Mouse (Mus musculus) hindbrain, embryonic 15.5 days (tissue): ENCODE measurements around the gene Txndc5. TPM values are rescaled to one million over a fixed set of nuclear protein-coding genes. Genes with fewer than 3 reads are reported as not detected.

Experiments
- ATAC-seq: fragments of 200-750 bp; cut with Nextera tagmentation; 2 replicates; pipeline ENCODE4 v1.8.0; 2017; ENCODE audit warnings: low read depth, moderate number of reproducible peaks, moderate TSS enrichment; ENCODE audit not compliant: low FRiP score
- H3K27ac ChIP-seq: fragments of 300-500 bp; sonication (generic); replicated peaks from 2 replicates; pipeline ENCODE4 v1.5.1; 2015; ENCODE audit warnings: mild to moderate bottlenecking, inconsistent platforms
- H3K27me3 ChIP-seq: fragments of 300-500 bp; sonication (generic); 2 replicates; pipeline ENCODE4 v1.6.1; 2015; ENCODE audit warnings: control low read depth, inconsistent platforms
- H3K36me3 ChIP-seq: fragments of 300-500 bp; sonication (generic); 2 replicates; pipeline ENCODE4 v1.6.1; 2015; ENCODE audit warnings: control low read depth, inconsistent platforms
- H3K4me1 ChIP-seq: fragments of 300-500 bp; sonication (generic); replicated peaks from 2 replicates; pipeline ENCODE4 v1.6.1; 2015; ENCODE audit warnings: control low read depth, inconsistent platforms
- H3K4me2 ChIP-seq: fragments of 300-500 bp; sonication (generic); 2 replicates; pipeline ENCODE4 v1.6.1; 2015; ENCODE audit warnings: moderate library complexity, mild to moderate bottlenecking, inconsistent platforms
- H3K4me3 ChIP-seq: fragments of 300-500 bp; sonication (generic); 2 replicates; pipeline ENCODE4 v1.5.1; 2015; ENCODE audit warnings: mild to moderate bottlenecking, inconsistent platforms
- H3K9ac ChIP-seq: fragments of 300-500 bp; sonication (generic); 2 replicates; pipeline ENCODE4 v1.6.1; 2015; ENCODE audit warnings: inconsistent platforms
- H3K9me3 ChIP-seq: fragments of 300-500 bp; sonication (generic); 2 replicates; pipeline ENCODE4 v1.6.1; 2016; ENCODE audit warnings: control low read depth, inconsistent platforms
- WGBS: fragments of 180-500 bp; shearing (Covaris S2); methylation state at CpG from one replicate; pipeline ENCODE4 v1.1.7; 2015; 5-methylcytosine and 5-hydroxymethylcytosine counted together
- polyA plus RNA-seq: library from polyadenylated mRNA; unstranded; fragments of >200 nt; fragmentation: Nextera tagmentation; extraction: Ambion mirVana; gene quantifications from 2 replicates; pipeline ENCODE4 v1.2.1, GENCODE M21; 2015

Txndc5 gene
- polyA plus RNA-seq, 1 experiment from 2014 or later: 92.6 TPM

- Histone ChIP-seq H3K9ac (no peak overlapping the region), H3K27ac (no peak overlapping the region), H3K4me3 (no peak overlapping the region), H3K4me1 (no peaks in the 10 kb centered on the region), H3K36me3 (peaks cover 41% of the 10 kb centered on the region), H3K27me3 (no peaks in the 10 kb centered on the region), H3K4me2 (no peak overlapping the region), H3K9me3 (no peaks in the 10 kb centered on the region)
- 95% methylated on average over 12 of the region's 12 CpGs for WGBS
- ATAC-seq: no peak
Measured at GRCm38 (mm10) chr13:38501314-38501713, 27.3 kb downstream of the Txndc5 start.

- ATAC-seq: no peak
- 76% methylated on average over 3 of the region's 3 CpGs for WGBS
- Histone ChIP-seq H3K36me3 (peaks cover 13% of the 10 kb centered on the region), H3K9me3 (no peaks in the 10 kb centered on the region), H3K4me1 (no peaks in the 10 kb centered on the region), H3K27me3 (no peaks in the 10 kb centered on the region), H3K9ac (no peak overlapping the region), H3K4me3 (no peak overlapping the region), H3K27ac (no peak overlapping the region), H3K4me2 (no peak overlapping the region)
Measured at GRCm38 (mm10) chr13:38496715-38497114, 31.9 kb downstream of the Txndc5 start.

- ATAC-seq: no peak
- H3K9ac ChIP-seq: no peak overlapping the region
- no peaks in the 10 kb centered on the region for H3K36me3 ChIP-seq
- H3K4me2 ChIP-seq: no peak overlapping the region
- no peaks in the 10 kb centered on the region for H3K4me1 ChIP-seq
- 90% methylated on average over 6 of the region's 6 CpGs for WGBS
- no peaks in the 10 kb centered on the region for H3K27me3 ChIP-seq
- no peak overlapping the region for H3K4me3 ChIP-seq
- H3K9me3 ChIP-seq: no peaks in the 10 kb centered on the region
- no peak overlapping the region for H3K27ac ChIP-seq
Measured at GRCm38 (mm10) chr13:38486767-38487166, 41.9 kb downstream of the Txndc5 start.

GRCm38 (mm10) chr13:38484701-38485100, 43.9 kb downstream of the Txndc5 start:
- Histone ChIP-seq H3K4me3 (no peak overlapping the region), H3K27me3 (no peaks in the 10 kb centered on the region), H3K36me3 (no peaks in the 10 kb centered on the region), H3K4me1 (no peaks in the 10 kb centered on the region), H3K4me2 (no peak overlapping the region), H3K9me3 (no peaks in the 10 kb centered on the region), H3K9ac (no peak overlapping the region), H3K27ac (no peak overlapping the region)
- no peak for ATAC-seq
- WGBS: 80% methylated on average over 5 of the region's 5 CpGs

GRCm38 (mm10) chr13:38481021-38481420, 47.6 kb downstream of the Txndc5 start:
- no peak overlapping the region for H3K4me3 ChIP-seq
- no peaks in the 10 kb centered on the region for H3K4me1 ChIP-seq
- 91% methylated on average over 7 of the region's 7 CpGs for WGBS
- H3K9ac ChIP-seq: no peak overlapping the region
- H3K36me3 ChIP-seq: no peaks in the 10 kb centered on the region
- H3K4me2 ChIP-seq: no peak overlapping the region
- no peaks in the 10 kb centered on the region for H3K27me3 ChIP-seq
- ATAC-seq: no peak
- H3K9me3 ChIP-seq: no peaks in the 10 kb centered on the region
- H3K27ac ChIP-seq: no peak overlapping the region

- no peaks in the 10 kb centered on the region for H3K27me3 ChIP-seq
- no peaks in the 10 kb centered on the region for H3K4me1 ChIP-seq
- H3K4me2 ChIP-seq: no peak overlapping the region
- no peak overlapping the region for H3K4me3 ChIP-seq
- no peaks in the 10 kb centered on the region for H3K9me3 ChIP-seq
- H3K9ac ChIP-seq: no peak overlapping the region
- 33% methylated on average over 8 of the region's 8 CpGs for WGBS
- ATAC-seq: no peak
- no peak overlapping the region for H3K27ac ChIP-seq
- H3K36me3 ChIP-seq: no peaks in the 10 kb centered on the region
Measured at GRCm38 (mm10) chr13:38476936-38477335, 51.7 kb downstream of the Txndc5 start.

- H3K9me3 ChIP-seq: no peaks in the 10 kb centered on the region
- H3K4me1 ChIP-seq: no peaks in the 10 kb centered on the region
- WGBS: 88% methylated on average over 6 of the region's 6 CpGs
- no peak overlapping the region for H3K9ac ChIP-seq
- H3K4me3 ChIP-seq: no peak overlapping the region
- ATAC-seq: no peak
- H3K4me2 ChIP-seq: no peak overlapping the region
- no peak overlapping the region for H3K27ac ChIP-seq
- H3K36me3 ChIP-seq: no peaks in the 10 kb centered on the region
- no peaks in the 10 kb centered on the region for H3K27me3 ChIP-seq
Measured at GRCm38 (mm10) chr13:38473497-38473896, 55.1 kb downstream of the Txndc5 start.

- Histone ChIP-seq H3K27ac (no peak overlapping the region), H3K27me3 (no peaks in the 10 kb centered on the region), H3K4me2 (no peak overlapping the region), H3K4me3 (no peak overlapping the region), H3K9me3 (no peaks in the 10 kb centered on the region), H3K36me3 (no peaks in the 10 kb centered on the region), H3K9ac (no peak overlapping the region), H3K4me1 (no peaks in the 10 kb centered on the region)
- WGBS: 82% methylated on average over 4 of the region's 4 CpGs
- no peak for ATAC-seq
Measured at GRCm38 (mm10) chr13:38472636-38473035, 56.0 kb downstream of the Txndc5 start.

GRCm38 (mm10) chr13:38470882-38471281, 57.7 kb downstream of the Txndc5 start:
- no peak overlapping the region for H3K27ac ChIP-seq
- H3K36me3 ChIP-seq: no peaks in the 10 kb centered on the region
- no peaks in the 10 kb centered on the region for H3K27me3 ChIP-seq
- no peak for ATAC-seq
- no peaks in the 10 kb centered on the region for H3K4me1 ChIP-seq
- H3K9ac ChIP-seq: no peak overlapping the region
- no peak overlapping the region for H3K4me3 ChIP-seq
- 88% methylated on average over 5 of the region's 5 CpGs for WGBS
- H3K4me2 ChIP-seq: no peak overlapping the region
- H3K9me3 ChIP-seq: no peaks in the 10 kb centered on the region

GRCm38 (mm10) chr13:38463410-38463809, 65.2 kb downstream of the Txndc5 start:
- WGBS: 83% methylated on average over 1 of the region's 1 CpGs
- Histone ChIP-seq H3K9me3 (no peaks in the 10 kb centered on the region), H3K27me3 (no peaks in the 10 kb centered on the region), H3K36me3 (no peaks in the 10 kb centered on the region), H3K27ac (no peak overlapping the region), H3K4me2 (no peak overlapping the region), H3K4me3 (no peak overlapping the region), H3K9ac (no peak overlapping the region), H3K4me1 (no peaks in the 10 kb centered on the region)
- no peak for ATAC-seq

- no peak overlapping the region for H3K9ac ChIP-seq
- no peak for ATAC-seq
- no peaks in the 10 kb centered on the region for H3K4me1 ChIP-seq
- no peak overlapping the region for H3K27ac ChIP-seq
- no peak overlapping the region for H3K4me2 ChIP-seq
- no peaks in the 10 kb centered on the region for H3K27me3 ChIP-seq
- no peaks in the 10 kb centered on the region for H3K36me3 ChIP-seq
- H3K4me3 ChIP-seq: no peak overlapping the region
- no peaks in the 10 kb centered on the region for H3K9me3 ChIP-seq
- WGBS: 76% methylated on average over 5 of the region's 5 CpGs
Measured at GRCm38 (mm10) chr13:38451446-38451845, 77.2 kb downstream of the Txndc5 start.
